Mouse (Mus musculus) T-helper 17 cell (primary cell): ENCODE measurements at regions not wholly inside any gene's neighbourhood (a gene's known extent, or its start where the extent isn't known, plus 50 kb on each side); places are given as distances from the start of the nearest gene placed in this dataset.

ENCODE experiments used
- in situ Hi-C, 2 experiments: fragments of 300-600 bp; cut with MboI, MseI; formaldehyde crosslinking; loops; 1 replicate in 1 of 2; 2 replicates in 1 of 2; pipeline ENCODE4 v1.15.1; 2025; ENCODE audit warnings: high pct_unique_total_duplicates in 2 of 2

GRCm38 (mm10) chr16:78247189-78247588 is 54.1 kb upstream of the Cxadr start:
- in situ Hi-C loops = no loop called here

GRCm38 (mm10) chr16:78242678-78243077 is 58.6 kb upstream of the Cxadr start:
- in situ Hi-C loops = no loop called here

- in situ Hi-C loops = no loop called here
Measured at GRCm38 (mm10) chr16:78240152-78240551, 61.1 kb upstream of the Cxadr start.

- in situ Hi-C loops = loop anchor here in 1 of 2 experiments (5.0 kb wide), 1 partner anchor 36 kb away; no protein-coding TSS in a partner anchor
Measured at GRCm38 (mm10) chr16:78238052-78238701, 63.1 kb upstream of the Cxadr start.

- in situ Hi-C loops = loop anchor here in 1 of 2 experiments (5.0 kb wide), 1 partner anchor 35 kb away; no protein-coding TSS in a partner anchor
Measured at GRCm38 (mm10) chr16:78237641-78238051, 63.6 kb upstream of the Cxadr start.

GRCm38 (mm10) chr16:78236746-78237640 is 64.3 kb upstream of the Cxadr start:
- in situ Hi-C loops = loop anchor here in 1 of 2 experiments (5.0 kb wide), 1 partner anchor 35 kb away; no protein-coding TSS in a partner anchor

GRCm38 (mm10) chr16:78232205-78232604 is 69.1 kb upstream of the Cxadr start:
- in situ Hi-C loops = no loop called here

- in situ Hi-C loops = loop anchor here in 1 of 2 experiments (10.0 kb wide), 1 partner anchor 56 kb away; no protein-coding TSS in a partner anchor
Measured at GRCm38 (mm10) chr16:78229013-78229412, 72.3 kb upstream of the Cxadr start.

- in situ Hi-C loops = loop anchor here in 1 of 2 experiments (10.0 kb wide), 1 partner anchor 62 kb away; no protein-coding TSS in a partner anchor
Measured at GRCm38 (mm10) chr16:78222377-78222776, 78.9 kb upstream of the Cxadr start.

GRCm38 (mm10) chr16:78221781-78222180 is 79.5 kb upstream of the Cxadr start:
- in situ Hi-C loops = loop anchor here in 1 of 2 experiments (10.0 kb wide), 1 partner anchor 63 kb away; no protein-coding TSS in a partner anchor

- in situ Hi-C loops = no loop called here
Measured at GRCm38 (mm10) chr16:78217633-78218032, 83.7 kb upstream of the Cxadr start.

- in situ Hi-C loops = no loop called here
Measured at GRCm38 (mm10) chr16:78216752-78217351, 84.4 kb upstream of the Cxadr start.

- in situ Hi-C loops = no loop called here
Measured at GRCm38 (mm10) chr16:78211687-78212086, 89.6 kb upstream of the Cxadr start.

- in situ Hi-C loops = loop anchor here (5.0 kb wide), 2 partner anchors 94 to 104 kb away; partner anchors contain the start of gene Cxadr (in 1 of the 2)
Measured at GRCm38 (mm10) chr16:78208321-78208720, 93.0 kb upstream of the Cxadr start.

- in situ Hi-C loops = loop anchor here (5.0 kb wide), 2 partner anchors 33 to 423 kb away; no protein-coding TSS in a partner anchor
Measured at GRCm38 (mm10) chr16:78204332-78204731, 97.0 kb upstream of the Cxadr start.

- in situ Hi-C loops = loop anchor here (5.0 kb wide), 2 partner anchors 37 to 427 kb away; no protein-coding TSS in a partner anchor
Measured at GRCm38 (mm10) chr16:78200044-78200830, 101.1 kb upstream of the Cxadr start.

GRCm38 (mm10) chr16:78199252-78199651 is 102.0 kb upstream of the Cxadr start:
- in situ Hi-C loops = no loop called here

- in situ Hi-C loops = no loop called here
Measured at GRCm38 (mm10) chr16:78198642-78199121, 102.6 kb upstream of the Cxadr start.

- in situ Hi-C loops = no loop called here
Measured at GRCm38 (mm10) chr16:78197252-78197896, 103.9 kb upstream of the Cxadr start.
